Mouse (Mus musculus): ENCODE data around the gene Col28a1.

GRCm38 (mm10) chr6:8126545-8126944 lies 65.9 kb downstream of the Col28a1 start:
- no peak for TF ChIP-seq POLR2A (IDR thresholded peaks at IDR 0.05; ENCODE audit: borderline replicate concordance, low read depth, low read length)
- no peak for TF ChIP-seq CTCF (IDR thresholded peaks at IDR 0.05; ENCODE audit: low read depth, low read length)

All from bone marrow macrophage, adult 2 months (primary cell).